12 mouse cellular contexts compared by ENCODE assay signal in the genomic region with DNA sequence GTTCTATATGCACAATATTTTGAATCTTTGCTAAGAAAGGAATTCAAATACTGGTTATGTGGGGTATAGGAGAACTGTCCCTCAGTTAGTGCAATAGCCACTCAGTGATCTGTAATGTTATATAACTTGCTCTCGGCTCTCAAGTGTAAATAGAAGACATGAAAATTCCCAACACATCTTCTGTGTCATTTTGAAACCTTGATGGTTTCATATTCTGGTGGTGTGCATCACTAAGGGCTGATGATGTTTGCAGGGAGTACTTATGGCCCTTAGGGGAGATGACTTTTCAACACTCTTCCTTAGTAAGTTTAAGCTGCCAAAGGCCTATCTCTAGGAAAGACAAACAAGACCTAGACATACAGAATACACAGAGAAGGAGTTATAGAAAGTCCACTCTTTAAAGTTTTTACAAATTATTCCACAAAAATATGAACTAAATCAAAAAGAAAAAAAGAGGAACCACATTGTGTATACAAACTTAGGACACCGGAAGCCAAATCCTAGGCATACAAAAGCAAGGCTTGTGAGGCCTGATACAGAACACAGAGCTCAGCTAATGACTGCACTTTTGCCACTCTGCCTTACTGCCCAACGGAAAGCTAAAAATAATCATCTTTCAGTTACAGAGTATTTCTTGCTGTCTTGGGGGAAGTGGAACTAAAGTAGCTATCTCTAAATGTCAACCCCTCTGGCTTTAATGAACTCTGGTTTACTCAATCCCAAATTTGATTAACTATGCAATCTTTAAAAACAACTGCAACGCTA. TPM values are rescaled to one million over a fixed set of nuclear protein-coding genes. Genes with fewer than 3 reads are reported as not detected.
A peak's percentile ranks its signal among the peaks of the same experiment; 100 is the strongest.
DNase-seq lines count a peak whose midpoint lies in the region; ATAC-seq and TF ChIP-seq lines count a peak whose summit lies in the region.
"Had no signal": no experiment of that assay in that cellular context is flagged by ENCODE, and none has a peak within 500 bp of the region (broad histone marks: within the 10 kb centered on the region; RNA-seq: fewer than 3 reads in every experiment).

No protein-coding gene starts in this region.

- H3K4me2 ChIP-seq in CH12.LX (ENCODE audit: insufficient read depth, low read depth, poor library complexity, severe bottlenecking) = peak overlapping the region; percentile 91
- H3K4me2 ChIP-seq: embryonic facial prominence, embryonic 13.5 days; forebrain, embryonic 13.5 days had no signal

- TF ChIP-seq POLR2A in CH12.LX (IDR thresholded peaks at IDR 0.05; ENCODE audit: low read depth, low read length) = no peak

- peaks cover 18 to 57% of the 10 kb centered on the region in 2 experiments for H3K4me1 ChIP-seq in CH12.LX (ENCODE audit: control insufficient read depth in 1 of 2, insufficient read depth in 2 of 2)

- ATAC-seq in common myeloid progenitor, adult 5-6 weeks (replicated peaks; ENCODE audit: low read depth, poor library complexity, severe bottlenecking) = peak; percentile 68
- peak; percentile 40 for ATAC-seq in megakaryocyte, adult 5-6 weeks (ENCODE audit: poor library complexity, severe bottlenecking)
- ATAC-seq: forebrain, embryonic 13.5 days had no signal

- no peaks in the 10 kb centered on the region for H3K27me3 ChIP-seq in CH12.LX (replicated peaks)
- H3K27me3 ChIP-seq: embryonic facial prominence, embryonic 13.5 days; forebrain, embryonic 13.5 days had no signal

- H3K36me3 ChIP-seq in CH12.LX (replicated peaks in 1 of 2; ENCODE audit: control insufficient read depth in 1 of 2, insufficient read depth in 1 of 2, low read length in 1 of 2) = peaks cover 0 to 14% of the 10 kb centered on the region in 2 experiments

- H3K9me3 ChIP-seq in CH12.LX (replicated peaks; ENCODE audit: low read length) = no peaks in the 10 kb centered on the region
- H3K9me3 ChIP-seq: embryonic facial prominence, embryonic 13.5 days; forebrain, embryonic 13.5 days had no signal

- no peak overlapping the region for H3K4me3 ChIP-seq in left cerebral cortex, adult 2 months
- peak overlapping the region in 2 of 3 experiments; percentile 17 to 39 for H3K4me3 ChIP-seq in CH12.LX (replicated peaks in 1 of 3; ENCODE audit: low read depth in 2 of 3, low read length in 2 of 3, poor library complexity in 1 of 3)
- H3K4me3 ChIP-seq: embryonic facial prominence, embryonic 13.5 days; forebrain, embryonic 13.5 days had no signal

- in situ Hi-C loops in CH12.LX (cut with MboI; ENCODE audit: low pct_ligation_motif_present, low pct_unique_long_range_greater_than_20kb, low sequenced_read_pairs) = no loop called here

- peak; percentile 85 for TF ChIP-seq EP300 in CH12.LX (IDR thresholded peaks at IDR 0.05; ENCODE audit: low read length)

- dilution Hi-C loops in CH12.LX (cut with MboI; ENCODE audit: extremely low pct_ligation_motif_present, extremely low pct_unique_long_range_greater_than_20kb, low sequenced_read_pairs) = no loop called here

- H3K27ac ChIP-seq in left cerebral cortex, adult 2 months = peak overlapping the region; percentile 41; the same call in 1 of the 2 replicates
- H3K27ac ChIP-seq in CH12.LX (ENCODE audit: insufficient read depth, low read depth) = peak overlapping the region; percentile 87
- H3K27ac ChIP-seq: embryonic facial prominence, embryonic 13.5 days; forebrain, embryonic 13.5 days had no signal

- peak overlapping the region; percentile 48 for H3K9ac ChIP-seq in CH12.LX (ENCODE audit: insufficient read depth, low read depth)
- H3K9ac ChIP-seq: embryonic facial prominence, embryonic 13.5 days; forebrain, embryonic 13.5 days had no signal

- H3K79me2 ChIP-seq in CH12.LX (replicated peaks; ENCODE audit: control insufficient read depth, extremely low read depth, insufficient read depth, poor library complexity, severe bottlenecking) = peaks cover 63% of the 10 kb centered on the region

- intact Hi-C loops in left cerebral cortex, adult 2 months (cut with DNase I) = no loop called here

- TF ChIP-seq CTCF in left cerebral cortex, adult 2 months (IDR thresholded peaks at IDR 0.05) = no peak
- TF ChIP-seq CTCF in CH12.LX (conservative IDR thresholded peaks at IDR 0.05 in 1 of 2, IDR thresholded peaks at IDR 0.05 in 1 of 2; ENCODE audit: low read depth in 2 of 2, low read length in 2 of 2) = no peak

- no peak; the same call in 1 of the 2 replicates for TF ChIP-seq RAD21 in CH12.LX (IDR thresholded peaks at IDR 0.05; ENCODE audit: low read depth, low read length)

- DNase-seq in left cerebral cortex, adult 2 months (ENCODE audit: extremely low spot score in 1 of 2, low spot score in 2 of 2) = no peak
- no peak for DNase-seq in left cerebral cortex, adult 11 months (ENCODE audit: low spot score)
- peak; percentile 64 for DNase-seq in CH12.LX (ENCODE audit: extremely low read depth)
- DNase-seq in cerebellum, postnatal 14 days = no peak
- DNase-seq in cerebellum, adult 18-20 months = no peak
- DNase-seq: adrenal gland, postnatal 14 days; cerebellum, adult 11-12 months; gastrocnemius, postnatal 10 days had no signal

TF ChIP-seq in CH12.LX, 34 proteins besides CTCF, POLR2A, EP300 and RAD21:
- TF ChIP-seq MAFK (IDR thresholded peaks at IDR 0.05; ENCODE audit: insufficient replicate concordance, low read length) (0 out of 2 replicates have a peak, but pooled peaks have one; percentile 38), KAT2A (IDR thresholded peaks at IDR 0.05; ENCODE audit: insufficient replicate concordance, low read length) (no peak), ZC3H11A (IDR thresholded peaks at IDR 0.05; ENCODE audit: low read depth, low read length) (no peak), JUN (IDR thresholded peaks at IDR 0.05; ENCODE audit: insufficient read depth, low read depth, low read length) (peak; percentile 85), NRF1 (IDR thresholded peaks at IDR 0.05; ENCODE audit: low read depth, low read length) (no peak), ZMIZ1 (IDR thresholded peaks at IDR 0.05; ENCODE audit: low read depth, low read length) (0 out of 2 replicates have a peak, but pooled peaks have one; percentile 28), SMC3 (IDR thresholded peaks at IDR 0.05; ENCODE audit: low read depth, low read length) (no peak; the same call in 1 of the 2 replicates), MEF2A (IDR thresholded peaks at IDR 0.05; ENCODE audit: borderline replicate concordance, low read depth, low read length) (peak; percentile 92), IRF4 (IDR thresholded peaks at IDR 0.05; ENCODE audit: low read depth, low read length) (peak; percentile 97), MAZ (IDR thresholded peaks at IDR 0.05; ENCODE audit: low read depth, low read length) (no peak), ETS1 (conservative IDR thresholded peaks at IDR 0.05; ENCODE audit: low read depth, low read length) (peak; percentile 91), MXI1 (IDR thresholded peaks at IDR 0.05; ENCODE audit: low read depth, low read length) (no peak), ELF1 (IDR thresholded peaks at IDR 0.05; ENCODE audit: low read depth, low read length) (0 out of 2 replicates have a peak, but pooled peaks have one; percentile 24), POLR2AphosphoS2 (IDR thresholded peaks at IDR 0.05; ENCODE audit: low read depth, low read length) (no peak), GABPA (IDR thresholded peaks at IDR 0.05; ENCODE audit: insufficient replicate concordance, low read depth, low read length) (no peak; the same call in 1 of the 2 replicates), ZNF384 (IDR thresholded peaks at IDR 0.05; ENCODE audit: low read depth, low read length) (0 out of 2 replicates have a peak, but pooled peaks have one; percentile 5), CHD2 (IDR thresholded peaks at IDR 0.05; ENCODE audit: low read length) (0 out of 2 replicates have a peak, but pooled peaks have one; percentile 8), CHD1 (IDR thresholded peaks at IDR 0.05; ENCODE audit: low read depth, low read length) (peak; percentile 85; the same call in 1 of the 2 replicates), UBTF (IDR thresholded peaks at IDR 0.05; ENCODE audit: low read depth, low read length) (no peak), TCF12 (IDR thresholded peaks at IDR 0.05; ENCODE audit: low read depth, low read length) (0 out of 2 replicates have a peak, but pooled peaks have one; percentile 39), USF2 (conservative IDR thresholded peaks at IDR 0.05; ENCODE audit: low read depth, low read length) (no peak), HCFC1 (IDR thresholded peaks at IDR 0.05; ENCODE audit: low read depth, low read length) (no peak; the same call in 1 of the 2 replicates), MYC (IDR thresholded peaks at IDR 0.05; ENCODE audit: low read depth, low read length) (0 out of 2 replicates have a peak, but pooled peaks have one; percentile 17), JUND (conservative IDR thresholded peaks at IDR 0.05; ENCODE audit: low read depth, low read length) (peak; percentile 94), SIN3A (IDR thresholded peaks at IDR 0.05; ENCODE audit: low read length) (peak; percentile 63), NELFE (IDR thresholded peaks at IDR 0.05; ENCODE audit: low read depth, low read length) (no peak), BHLHE40 (IDR thresholded peaks at IDR 0.05; ENCODE audit: low read depth, low read length) (peak; percentile 82), PAX5 (IDR thresholded peaks at IDR 0.05; ENCODE audit: low read length) (no peak), ZKSCAN1 (IDR thresholded peaks at IDR 0.05; ENCODE audit: borderline replicate concordance, low read depth, low read length) (no peak), TBP (conservative IDR thresholded peaks at IDR 0.05; ENCODE audit: low read depth, low read length) (0 out of 2 replicates have a peak, but pooled peaks have one; percentile 12), RCOR1 (conservative IDR thresholded peaks at IDR 0.05; ENCODE audit: low read depth, low read length) (peak; percentile 78; the same call in 1 of the 2 replicates), MAX (IDR thresholded peaks at IDR 0.05; ENCODE audit: low read length) (peak; percentile 40; the same call in 1 of the 2 replicates), E2F4 (IDR thresholded peaks at IDR 0.05; ENCODE audit: insufficient replicate concordance, low read depth, low read length) (no peak), USF1 (IDR thresholded peaks at IDR 0.05; ENCODE audit: low read depth, low read length) (no peak)

RNA-seq across cellular contexts. Expression of gene Pias1, which starts 55.0 kb away (rescaled TPM):
- total RNA-seq in left cerebral cortex, adult 2 months (2021) = 10 to 100 TPM; 66.0 to 68.6 TPM
- 8.0 and 9.0 TPM in 2 replicates for total RNA-seq in CH12.LX (2012; rRNA removed)
- 11.4 and 11.9 TPM in 2 replicates for total RNA-seq in CH12.LX (2014; rRNA removed)
- 18.1 and 22.7 TPM in 2 replicates for polyA plus RNA-seq in CH12.LX (2012; ENCODE audit: insufficient read length, low read depth)
- total RNA-seq in common myeloid progenitor, adult 5-6 weeks (2017) = 34.5 and 49.8 TPM in 2 replicates
- 92.7 and 96.1 TPM in 2 replicates for total RNA-seq in megakaryocyte, adult 5-6 weeks (2015)
- 43.3 and 47.9 TPM in 2 replicates for total RNA-seq in megakaryocyte, adult 5-6 weeks (2017)
